Mouse (Mus musculus) right cerebral cortex, postnatal 14 days (tissue): Measurements from ENCODE around the gene Jph4.

Experiments used
- DNase-seq: peaks from one replicate; pipeline ENCODE4 v3.0.0; 2022

Gene Jph4

GRCm38 (mm10) chr14:55063117-55063516 is 53.6 kb downstream of the Jph4 start:
- no peak for DNase-seq

GRCm38 (mm10) chr14:55062626-55063025 is 54.1 kb downstream of the Jph4 start:
- DNase-seq, result no peak

DNA sequence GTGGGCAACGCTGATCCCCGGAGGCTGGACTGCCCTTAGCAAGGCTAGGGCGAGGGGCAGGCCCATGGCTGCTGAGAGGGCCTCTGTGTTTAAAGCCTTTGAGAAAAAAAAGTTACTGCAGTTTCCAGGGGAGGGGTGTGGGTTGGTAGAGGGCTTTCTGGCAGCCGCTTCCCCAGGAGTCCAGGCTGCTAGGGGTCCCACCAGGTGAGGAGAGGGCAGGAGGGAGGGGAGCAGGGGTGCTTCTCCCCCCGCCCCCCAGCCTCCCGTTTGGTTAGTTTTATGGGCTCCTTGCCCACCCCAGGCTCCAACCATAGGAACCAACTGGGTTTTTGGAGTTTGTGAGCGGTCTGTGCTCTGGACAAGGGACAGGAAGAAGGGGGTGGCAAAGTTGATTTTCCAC is 54.9 kb downstream of the Jph4 start:
- no peak for DNase-seq

DNA sequence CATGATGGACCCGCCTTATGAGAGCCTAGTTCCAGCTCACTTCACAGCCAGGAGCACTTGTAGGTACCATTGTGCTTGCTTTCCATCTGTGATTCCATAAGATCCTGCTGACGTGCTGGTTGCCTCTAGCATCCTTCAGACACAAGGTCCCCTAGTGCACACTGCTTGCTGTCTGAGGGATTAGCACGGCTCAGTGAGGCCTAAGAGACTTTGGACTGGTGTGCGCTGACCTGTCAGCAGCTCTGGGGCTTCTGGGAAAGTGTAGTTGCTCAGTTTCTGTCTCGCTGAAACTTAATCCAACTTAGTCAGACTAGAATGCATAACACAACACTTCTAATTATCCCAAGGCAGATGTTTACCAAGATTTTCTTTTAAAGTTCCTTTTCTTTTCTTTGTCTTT is 56.8 kb downstream of the Jph4 start:
- DNase-seq, result no peak

GRCm38 (mm10) chr14:55059009-55059408 is 57.7 kb downstream of the Jph4 start:
- no peak for DNase-seq
